Comparison of ENCODE assay signal across 10 mouse cellular contexts in genomic region chr1:19849918-19850317, GRCm38 (mm10).
DNase-seq lines count a peak whose midpoint lies in the region; ATAC-seq lines count a peak whose summit lies in the region.
"Had no signal": no experiment of that assay in that cellular context is flagged by ENCODE, and none has a peak within 500 bp of the region (broad histone marks: within the 10 kb centered on the region; RNA-seq: fewer than 3 reads in every experiment).

No protein-coding gene starts in this region.

- no peaks in the 10 kb centered on the region for H3K36me3 ChIP-seq in hindbrain, embryonic 14.5 days (replicated peaks; ENCODE audit: control insufficient read depth, insufficient read depth)
- no peaks in the 10 kb centered on the region for H3K36me3 ChIP-seq in hindbrain, embryonic 11.5 days (ENCODE audit: control insufficient read depth, insufficient read depth, low read length)
- H3K36me3 ChIP-seq: liver, embryonic 13.5 days had no signal

- 79% methylated on average over 3 of the region's 3 CpGs for WGBS in hindbrain, embryonic 14.5 days
- 90% methylated on average over 3 of the region's 3 CpGs for WGBS in hindbrain, embryonic 11.5 days

- DNase-seq in hindbrain, embryonic 14.5 days (ENCODE audit: low spot score) = peak; percentile 34
- DNase-seq in hindbrain, embryonic 11.5 days (ENCODE audit: low spot score) = no peak
- peak; percentile 88 for DNase-seq in MN1 (ENCODE audit: low spot score)
- peak; percentile 67 for DNase-seq in brain, adult 2 months (ENCODE audit: low read depth, low spot score)
- peak; percentile 2 for DNase-seq in left cerebral cortex, adult 11 months (ENCODE audit: low spot score)
- DNase-seq in thymus, postnatal 25 days = no peak
- no peak for DNase-seq in ovary, postnatal 36 days (ENCODE audit: low spot score)
- DNase-seq in spleen, adult 18-20 months = no peak
- DNase-seq: liver, embryonic 13.5 days had no signal

- H3K9me3 ChIP-seq in hindbrain, embryonic 14.5 days (ENCODE audit: control insufficient read depth, low read length) = no peaks in the 10 kb centered on the region
- H3K9me3 ChIP-seq in hindbrain, embryonic 11.5 days (ENCODE audit: control insufficient read depth, low read length) = no peaks in the 10 kb centered on the region
- H3K9me3 ChIP-seq: liver, embryonic 13.5 days had no signal

- no peak overlapping the region for H3K4me2 ChIP-seq in hindbrain, embryonic 14.5 days (replicated peaks)
- no peak overlapping the region for H3K4me2 ChIP-seq in hindbrain, embryonic 11.5 days (replicated peaks; ENCODE audit: low read depth, low read length)
- H3K4me2 ChIP-seq: liver, embryonic 13.5 days had no signal

- H3K27ac ChIP-seq in hindbrain, embryonic 14.5 days = no peak overlapping the region
- no peak overlapping the region for H3K27ac ChIP-seq in hindbrain, embryonic 11.5 days (ENCODE audit: low read depth, low read length)
- H3K27ac ChIP-seq: liver, embryonic 13.5 days had no signal

- no peaks in the 10 kb centered on the region for H3K4me1 ChIP-seq in hindbrain, embryonic 14.5 days (replicated peaks; ENCODE audit: control insufficient read depth, insufficient read depth, low read length)
- no peaks in the 10 kb centered on the region for H3K4me1 ChIP-seq in hindbrain, embryonic 11.5 days (replicated peaks; ENCODE audit: control insufficient read depth, insufficient read depth, low read length)
- H3K4me1 ChIP-seq: liver, embryonic 13.5 days had no signal

- no peak overlapping the region for H3K4me3 ChIP-seq in hindbrain, embryonic 14.5 days (replicated peaks; ENCODE audit: low read length)
- H3K4me3 ChIP-seq in hindbrain, embryonic 11.5 days (ENCODE audit: low read depth, low read length) = no peak overlapping the region
- H3K4me3 ChIP-seq: erythroblast, embryonic 14.5 days; liver, embryonic 13.5 days had no signal

- no peak overlapping the region for H3K9ac ChIP-seq in hindbrain, embryonic 14.5 days
- H3K9ac ChIP-seq in hindbrain, embryonic 11.5 days (ENCODE audit: low read depth, low read length) = no peak overlapping the region
- H3K9ac ChIP-seq: liver, embryonic 13.5 days had no signal

- H3K27me3 ChIP-seq in hindbrain, embryonic 14.5 days (ENCODE audit: control insufficient read depth, insufficient read depth, low read length) = no peaks in the 10 kb centered on the region
- H3K27me3 ChIP-seq in hindbrain, embryonic 11.5 days (ENCODE audit: control insufficient read depth, insufficient read depth, low read length) = no peaks in the 10 kb centered on the region
- H3K27me3 ChIP-seq: liver, embryonic 13.5 days had no signal

- 0 out of 2 replicates have a peak, but pooled peaks have one; percentile 37 for ATAC-seq in hindbrain, embryonic 14.5 days (ENCODE audit: low FRiP score)
- ATAC-seq in hindbrain, embryonic 11.5 days (ENCODE audit: low FRiP score) = no peak

Comparison
In these comparisons a context has a peak if more than half of its experiments do, and no peak if none do; other contexts are left out.
1. DNase-seq: peak in hindbrain, embryonic 14.5 days (single experiment), MN1 (single experiment), brain, adult 2 months (single experiment) and left cerebral cortex, adult 11 months (single experiment); none in hindbrain, embryonic 11.5 days (single experiment), thymus, postnatal 25 days (single experiment), ovary, postnatal 36 days (single experiment) and spleen, adult 18-20 months (0 of 2).